Mouse (Mus musculus): ENCODE measurements at regions not wholly inside any gene's neighbourhood (a gene's known extent, or its start where the extent isn't known, plus 50 kb on each side); places are given as distances from the start of the nearest gene placed in this dataset.

GRCm38 (mm10) chr8:42699381-42699780 lies 441.9 kb downstream of the Triml1 start:
- peak in 1 of 2 experiments; percentile 3 for DNase-seq

GRCm38 (mm10) chr8:42698403-42698802 lies 442.9 kb downstream of the Triml1 start:
- DNase-seq: no peak

Data from cerebellum, adult 18-20 months (tissue).